Mouse (Mus musculus) liver, embryonic 15.5 days (tissue): ENCODE results near the gene Sema4b. TPM values are rescaled to one million over a fixed set of nuclear protein-coding genes. Genes with fewer than 3 reads are reported as not detected.

ENCODE experiments used
- ATAC-seq: fragments of 200-750 bp; cut with Nextera tagmentation; 2 replicates; pipeline ENCODE4 v1.8.0; 2017; ENCODE audit warnings: moderate number of reproducible peaks, mild to moderate bottlenecking, moderate library complexity; ENCODE audit not compliant: insufficient read depth
- H3K27ac ChIP-seq: fragments of 300-500 bp; sonication (generic); replicated peaks from 2 replicates; pipeline ENCODE4 v1.5.1; 2015; ENCODE audit warnings: mild to moderate bottlenecking, inconsistent platforms
- H3K27me3 ChIP-seq: fragments of 300-500 bp; sonication (generic); 2 replicates; pipeline ENCODE4 v1.6.1; 2015; ENCODE audit warnings: mild to moderate bottlenecking, inconsistent platforms
- H3K36me3 ChIP-seq: fragments of 300-500 bp; sonication (generic); replicated peaks from 2 replicates; pipeline ENCODE4 v1.6.1; 2015; ENCODE audit warnings: moderate library complexity, mild to moderate bottlenecking, inconsistent platforms
- H3K4me1 ChIP-seq: fragments of 300-500 bp; sonication (generic); replicated peaks from 2 replicates; pipeline ENCODE4 v1.6.1; 2015; ENCODE audit warnings: inconsistent platforms
- H3K4me2 ChIP-seq: fragments of 300-500 bp; sonication (generic); 2 replicates; pipeline ENCODE4 v1.6.1; 2015; ENCODE audit warnings: moderate library complexity, mild to moderate bottlenecking, inconsistent platforms
- H3K4me3 ChIP-seq: fragments of 300-500 bp; sonication (generic); replicated peaks from 2 replicates; pipeline ENCODE4 v1.5.1; 2015; ENCODE audit warnings: mild to moderate bottlenecking, inconsistent platforms
- H3K9ac ChIP-seq: fragments of 300-500 bp; sonication (generic); 2 replicates; pipeline ENCODE4 v1.6.1; 2015; ENCODE audit warnings: moderate library complexity, mild to moderate bottlenecking, inconsistent platforms
- H3K9me3 ChIP-seq: fragments of 300-500 bp; sonication (generic); replicated peaks from 2 replicates; pipeline ENCODE4 v1.6.1; 2016; ENCODE audit warnings: inconsistent platforms
- WGBS: fragments of 180-500 bp; shearing (Covaris S2); methylation state at CpG from one replicate; pipeline ENCODE4 v1.1.7; 2015; ENCODE audit warnings: mixed read lengths; ENCODE audit not compliant: insufficient replicate concordance; 5-methylcytosine and 5-hydroxymethylcytosine counted together
- polyA plus RNA-seq: library from polyadenylated mRNA; unstranded; fragments of >200 nt; fragmentation: Nextera tagmentation; extraction: Ambion mirVana; gene quantifications from 2 replicates; pipeline ENCODE4 v1.2.1, GENCODE M21; 2015

The Sema4b gene
- polyA plus RNA-seq, 1 experiment from 2014 or later, result 15.2 TPM

DNA sequence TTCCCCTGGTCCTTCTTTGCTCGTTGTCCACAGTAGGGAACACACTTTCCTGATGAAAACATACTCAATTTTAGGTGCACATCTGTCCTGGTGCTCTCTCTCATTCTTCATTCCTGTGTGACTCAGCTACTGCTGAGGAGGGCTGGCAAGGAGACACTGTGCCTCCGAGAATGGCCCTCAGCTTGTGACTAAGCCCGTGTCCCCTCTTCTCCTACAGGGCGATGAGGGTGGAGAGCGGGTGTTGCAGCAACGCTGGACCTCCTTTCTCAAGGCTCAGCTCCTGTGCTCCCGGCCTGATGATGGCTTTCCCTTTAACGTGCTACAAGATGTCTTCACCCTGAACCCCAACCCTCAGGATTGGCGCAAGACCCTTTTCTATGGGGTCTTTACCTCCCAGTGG is 32.0 kb downstream of the Sema4b start:
- 92% methylated on average over 9 of the region's 9 CpGs for WGBS
- Histone ChIP-seq H3K4me3 (no peak overlapping the region), H3K27ac (no peak overlapping the region), H3K27me3 (no peaks in the 10 kb centered on the region), H3K36me3 (peaks cover 98% of the 10 kb centered on the region), H3K4me1 (peaks cover 29% of the 10 kb centered on the region), H3K4me2 (no peak overlapping the region), H3K9ac (no peak overlapping the region), H3K9me3 (no peaks in the 10 kb centered on the region)
- ATAC-seq, result no peak

- Histone ChIP-seq H3K4me1 (peaks cover 14% of the 10 kb centered on the region), H3K9me3 (no peaks in the 10 kb centered on the region), H3K27me3 (no peaks in the 10 kb centered on the region), H3K9ac (no peak overlapping the region), H3K27ac (no peak overlapping the region), H3K4me2 (no peak overlapping the region), H3K36me3 (peaks cover 98% of the 10 kb centered on the region), H3K4me3 (no peak overlapping the region)
- ATAC-seq, result no peak
- WGBS, result 94% methylated on average over 9 of the region's 9 CpGs
Measured at GRCm38 (mm10) chr7:80220237-80220797, 33.7 kb downstream of the Sema4b start.

DNA sequence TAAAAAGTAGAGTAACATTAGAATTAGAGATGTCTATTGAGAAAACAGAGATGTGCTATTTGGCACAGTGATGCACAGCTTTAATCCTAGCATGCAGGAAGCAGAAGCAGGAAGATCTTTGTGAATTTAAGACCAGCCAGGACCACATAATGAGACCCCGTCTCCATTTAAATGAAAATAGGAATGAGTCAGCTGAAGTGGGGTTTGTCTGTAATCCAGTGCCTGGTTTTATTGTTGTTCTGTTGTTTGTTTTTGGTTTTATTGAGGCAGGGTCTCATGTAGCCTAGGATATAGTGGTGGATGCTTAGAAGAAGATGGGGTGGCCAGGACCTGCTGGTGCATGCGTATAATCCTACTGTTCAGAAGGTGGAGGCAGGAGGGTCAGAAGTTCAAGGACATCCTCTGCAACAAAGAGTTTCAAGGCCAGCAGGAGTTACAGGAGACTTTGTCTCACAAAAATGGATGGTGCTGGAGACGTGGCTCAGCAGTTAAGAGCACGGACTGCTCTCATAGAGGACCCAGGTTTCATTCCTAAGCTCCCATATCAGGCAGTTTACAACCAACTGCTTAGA is 34.6 kb downstream of the Sema4b start:
- H3K9ac ChIP-seq, result no peak overlapping the region
- no peak overlapping the region for H3K27ac ChIP-seq
- H3K36me3 ChIP-seq, result peaks cover 98% of the 10 kb centered on the region
- H3K4me2 ChIP-seq, result no peak overlapping the region
- no peaks in the 10 kb centered on the region for H3K27me3 ChIP-seq
- 0 out of 2 replicates have a peak, but pooled peaks cover 4% of the 10 kb centered on the region for H3K4me1 ChIP-seq
- no peaks in the 10 kb centered on the region for H3K9me3 ChIP-seq
- WGBS, result 86% methylated on average over 4 of the region's 4 CpGs
- H3K4me3 ChIP-seq, result no peak overlapping the region
- no peak for ATAC-seq

DNA sequence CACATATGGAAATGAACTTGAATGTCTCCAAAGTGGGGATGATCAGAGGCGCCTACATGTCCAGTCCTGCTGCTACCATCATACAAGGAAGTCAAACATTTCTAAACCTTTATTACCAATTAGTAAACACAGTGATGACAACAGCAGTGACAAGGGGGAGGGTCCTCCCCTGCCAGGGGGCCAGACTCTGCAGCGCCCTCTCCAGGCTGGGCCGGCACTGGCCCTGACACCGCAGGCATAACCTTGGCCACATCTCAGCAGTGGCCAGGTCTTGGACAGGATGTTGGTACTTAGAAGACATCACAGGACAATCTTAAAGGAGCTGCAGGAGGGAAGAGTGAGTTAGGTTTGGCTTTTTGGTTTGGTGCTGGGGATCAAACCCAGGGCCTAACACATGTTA is 40.4 kb downstream of the Sema4b start:
- no peak overlapping the region for H3K27ac ChIP-seq
- no peak overlapping the region for H3K4me2 ChIP-seq
- H3K36me3 ChIP-seq, result peaks cover 70% of the 10 kb centered on the region
- ATAC-seq, result no peak
- no peak overlapping the region for H3K9ac ChIP-seq
- no peaks in the 10 kb centered on the region for H3K27me3 ChIP-seq
- H3K4me3 ChIP-seq, result no peak overlapping the region
- peaks cover 35% of the 10 kb centered on the region for H3K4me1 ChIP-seq
- 94% methylated on average over 4 of the region's 4 CpGs for WGBS
- no peaks in the 10 kb centered on the region for H3K9me3 ChIP-seq

- H3K4me2 ChIP-seq, result peak overlapping the region; percentile 94
- no peak overlapping the region for H3K4me3 ChIP-seq
- no peaks in the 10 kb centered on the region for H3K9me3 ChIP-seq
- H3K27me3 ChIP-seq, result no peaks in the 10 kb centered on the region
- no peak overlapping the region for H3K9ac ChIP-seq
- peak overlapping the region; percentile 16; the same call in 1 of the 2 replicates for H3K27ac ChIP-seq
- peaks cover 55% of the 10 kb centered on the region for H3K4me1 ChIP-seq
- peaks cover 43% of the 10 kb centered on the region for H3K36me3 ChIP-seq
- ATAC-seq, result no peak
- WGBS, result 36% methylated on average over 6 of the region's 6 CpGs
Measured at GRCm38 (mm10) chr7:80230196-80230595, 43.6 kb downstream of the Sema4b start.

DNA sequence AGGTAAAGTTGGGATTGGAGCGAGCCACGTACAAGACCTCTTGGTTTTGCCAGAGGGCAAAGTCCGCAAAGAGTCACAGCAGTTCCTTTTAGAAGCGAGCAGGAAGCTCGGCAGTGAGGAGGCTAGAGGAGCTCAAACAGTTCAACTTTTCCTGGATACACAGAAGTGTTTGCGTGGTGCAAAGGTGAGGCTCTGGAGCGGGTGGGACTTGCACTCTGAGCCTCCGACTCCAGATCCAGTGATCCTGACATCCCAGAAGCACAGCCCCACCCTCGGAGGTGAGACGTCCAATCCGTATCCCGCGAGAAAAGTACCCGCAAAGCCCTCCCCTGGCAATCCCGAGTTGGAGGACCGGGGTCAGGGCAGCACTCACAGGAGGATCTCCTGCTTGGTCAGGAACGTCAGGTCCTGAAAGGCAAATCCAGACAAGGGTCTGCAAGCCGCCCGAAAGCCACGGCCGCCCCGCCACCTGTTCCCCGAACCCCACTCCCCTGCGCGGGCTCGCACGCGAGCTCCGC is 45.4 kb downstream of the Sema4b start:
- Histone ChIP-seq H3K9ac (peak overlapping the region; percentile 82), H3K4me1 (peaks cover 63% of the 10 kb centered on the region), H3K9me3 (no peaks in the 10 kb centered on the region), H3K27me3 (no peaks in the 10 kb centered on the region), H3K4me3 (peak overlapping the region; percentile 88), H3K4me2 (peak overlapping the region; percentile 94), H3K27ac (peak overlapping the region; percentile 95), H3K36me3 (peaks cover 25% of the 10 kb centered on the region)
- peak; percentile 41 for ATAC-seq
- WGBS, result under 1% methylated on average over 29 of the region's 29 CpGs

- peak; percentile 100 for ATAC-seq
- no peaks in the 10 kb centered on the region for H3K9me3 ChIP-seq
- H3K9ac ChIP-seq, result peak within 1 kb of the TSS; percentile 82
- H3K4me3 ChIP-seq, result peak within 1 kb of the TSS; percentile 88
- H3K4me1 ChIP-seq, result peaks cover 63% of the 10 kb centered on the region
- H3K4me2 ChIP-seq, result peak within 1 kb of the TSS; percentile 94
- H3K27ac ChIP-seq, result peak within 1 kb of the TSS; percentile 95
- WGBS, result under 1% methylated on average over 56 of the region's 56 CpGs
- peaks cover 21% of the 10 kb centered on the region for H3K36me3 ChIP-seq
- H3K27me3 ChIP-seq, result no peaks in the 10 kb centered on the region
Measured at GRCm38 (mm10) chr7:80232489-80233029, 45.9 kb downstream of the Sema4b start, which contains the start of the genes Cib1 and Gdpgp1. Gene Cib1 (minus strand): TSS chr7:80232813. Gene Gdpgp1 (plus strand): TSS chr7:80232865.

GRCm38 (mm10) chr7:80233799-80234198 is 47.2 kb downstream of the Sema4b start:
- 31% methylated on average over 9 of the region's 9 CpGs for WGBS
- Histone ChIP-seq H3K27me3 (no peaks in the 10 kb centered on the region), H3K9ac (peak overlapping the region; percentile 66), H3K4me2 (peak overlapping the region; percentile 94), H3K4me1 (peaks cover 54% of the 10 kb centered on the region), H3K4me3 (peak overlapping the region; percentile 88), H3K36me3 (peaks cover 21% of the 10 kb centered on the region), H3K9me3 (no peaks in the 10 kb centered on the region), H3K27ac (peak overlapping the region; percentile 29; the same call in 1 of the 2 replicates)
- ATAC-seq, result no peak

DNA sequence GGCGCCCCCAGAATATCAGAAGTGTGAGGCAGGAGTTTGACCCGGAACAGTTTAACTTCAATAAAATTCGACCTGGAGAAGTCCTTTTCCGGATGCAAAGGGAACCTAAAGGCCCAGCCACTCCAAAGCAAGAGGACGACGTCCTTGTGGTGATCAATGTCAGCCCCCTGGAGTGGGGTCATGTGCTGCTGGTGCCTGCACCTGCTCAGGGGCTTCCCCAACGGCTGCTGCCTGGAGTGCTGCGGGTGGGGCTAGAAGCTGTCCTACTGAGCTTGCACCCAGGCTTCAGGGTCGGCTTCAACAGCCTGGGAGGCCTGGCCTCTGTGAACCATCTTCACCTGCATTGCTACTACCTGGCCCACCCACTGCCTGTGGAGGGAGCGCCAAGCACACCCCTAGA is 51.9 kb downstream of the Sema4b start:
- peaks cover 20% of the 10 kb centered on the region for H3K4me1 ChIP-seq
- no peak overlapping the region for H3K4me3 ChIP-seq
- no peak overlapping the region for H3K9ac ChIP-seq
- ATAC-seq, result no peak
- no peak overlapping the region for H3K4me2 ChIP-seq
- 77% methylated on average over 10 of the region's 10 CpGs for WGBS
- peaks cover 29% of the 10 kb centered on the region for H3K36me3 ChIP-seq
- no peak overlapping the region for H3K27ac ChIP-seq
- no peaks in the 10 kb centered on the region for H3K27me3 ChIP-seq
- no peaks in the 10 kb centered on the region for H3K9me3 ChIP-seq

- H3K27ac ChIP-seq, result no peak overlapping the region
- H3K27me3 ChIP-seq, result no peaks in the 10 kb centered on the region
- H3K9me3 ChIP-seq, result no peaks in the 10 kb centered on the region
- H3K4me1 ChIP-seq, result peaks cover 9% of the 10 kb centered on the region
- H3K9ac ChIP-seq, result no peak overlapping the region
- no peak overlapping the region for H3K4me2 ChIP-seq
- 69% methylated on average over 4 of the region's 4 CpGs for WGBS
- H3K36me3 ChIP-seq, result peaks cover 27% of the 10 kb centered on the region
- no peak for ATAC-seq
- no peak overlapping the region for H3K4me3 ChIP-seq
Measured at GRCm38 (mm10) chr7:80241661-80242060, 55.0 kb downstream of the Sema4b start.

DNA sequence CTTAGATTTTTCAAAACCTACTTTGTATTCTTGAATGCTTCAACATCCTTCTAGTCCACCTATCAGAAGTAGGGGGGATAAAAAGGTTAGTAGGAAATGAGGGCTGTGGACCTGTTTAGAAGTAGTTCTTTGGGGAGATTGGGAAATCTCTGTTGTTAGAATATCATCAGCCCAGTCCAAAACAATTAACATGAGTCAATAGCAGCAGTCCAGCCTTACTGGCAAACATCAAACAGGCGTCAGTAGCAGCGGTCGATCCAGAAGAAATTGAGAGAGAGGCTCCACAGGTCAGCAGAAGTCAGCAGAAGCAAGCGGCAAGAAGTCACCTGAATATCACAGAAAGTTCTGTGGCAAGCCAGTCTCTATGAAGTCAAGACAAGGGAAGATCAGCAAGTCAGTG is 58.2 kb downstream of the Sema4b start:
- H3K4me2 ChIP-seq, result no peak overlapping the region
- ATAC-seq, result no peak
- no peaks in the 10 kb centered on the region for H3K9me3 ChIP-seq
- no peaks in the 10 kb centered on the region for H3K27me3 ChIP-seq
- peaks cover 6% of the 10 kb centered on the region; the same call in 1 of the 2 replicates for H3K36me3 ChIP-seq
- H3K27ac ChIP-seq, result no peak overlapping the region
- 84% methylated on average over 4 of the region's 4 CpGs for WGBS
- H3K4me3 ChIP-seq, result no peak overlapping the region
- H3K4me1 ChIP-seq, result peaks cover 16% of the 10 kb centered on the region
- no peak overlapping the region for H3K9ac ChIP-seq
